Mouse (Mus musculus) embryonic stem cell, embryonic (primary cell): ENCODE measurements around the gene Gss.

Source experiments
- CTCF ChIA-PET, 4 experiments: fragments of 300-600 bp in 2 of 4; fragments of 350-600 bp in 2 of 4; sonication (Branson Sonifier 250); formaldehyde crosslinking; loops; one replicate each; lab custom pipeline; 2022; ENCODE audit warnings: inconsistent platforms in 2 of 4; lab: Charles Lee
- POLR2A ChIA-PET, 4 experiments: fragments of 300-600 bp in 2 of 4; fragments of 350-600 bp in 2 of 4; sonication (Branson Sonifier 250); formaldehyde crosslinking; loops; one replicate each; lab custom pipeline; 2022; ENCODE audit warnings: antibody characterized with exemption in 4 of 4, inconsistent platforms in 1 of 4; lab: Charles Lee

Gene Gss

DNA sequence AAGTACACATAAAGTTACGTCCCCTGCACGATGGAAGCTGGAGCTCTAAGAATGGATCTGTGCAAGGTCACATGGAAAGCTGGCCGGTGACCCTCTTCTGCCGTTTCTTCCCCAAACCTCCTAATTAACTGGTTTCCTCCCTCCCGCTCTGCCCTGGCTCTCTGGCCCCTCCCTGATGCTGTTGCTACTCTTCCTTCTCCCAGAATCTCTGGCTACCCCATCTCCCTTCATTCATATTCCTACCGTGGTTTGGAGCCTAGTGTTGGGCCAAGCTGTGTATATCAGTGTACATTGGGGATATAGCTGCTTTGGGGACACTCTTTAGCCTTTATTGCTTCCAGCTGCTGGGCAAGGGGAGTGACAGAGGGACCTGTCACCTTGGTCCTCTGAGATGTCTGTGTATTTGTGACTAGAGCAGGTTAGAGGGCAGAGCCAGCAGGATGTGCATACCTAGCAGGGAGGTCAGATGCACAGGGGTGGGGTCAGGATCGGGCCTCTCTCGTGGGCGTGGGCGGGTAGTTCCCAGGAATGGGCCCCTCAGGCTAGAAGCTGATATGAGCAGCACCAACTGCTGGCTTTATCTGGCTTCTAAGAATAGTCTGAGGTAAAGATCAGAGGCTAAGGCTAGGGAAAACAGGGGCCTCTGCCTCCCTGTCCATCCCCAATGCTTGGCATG lies 12.1 kb upstream of the Gss start:
- CTCF ChIA-PET = interaction anchor here in 3 of 4 experiments (0.5 to 1.9 kb wide), 9 partner anchors 8 to 137 kb away, joined by 3 to 7 read pairs (median 3); partner anchors contain the start of gene Acss2 (in 1 of the 3)
- POLR2A ChIA-PET = interaction anchor here (0.6 to 10.6 kb wide), 16 partner anchors 8 to 33 kb away, joined by 3 to 103 read pairs (median 4); partner anchors contain the start of gene Gss (in 2 of the 4)

DNA sequence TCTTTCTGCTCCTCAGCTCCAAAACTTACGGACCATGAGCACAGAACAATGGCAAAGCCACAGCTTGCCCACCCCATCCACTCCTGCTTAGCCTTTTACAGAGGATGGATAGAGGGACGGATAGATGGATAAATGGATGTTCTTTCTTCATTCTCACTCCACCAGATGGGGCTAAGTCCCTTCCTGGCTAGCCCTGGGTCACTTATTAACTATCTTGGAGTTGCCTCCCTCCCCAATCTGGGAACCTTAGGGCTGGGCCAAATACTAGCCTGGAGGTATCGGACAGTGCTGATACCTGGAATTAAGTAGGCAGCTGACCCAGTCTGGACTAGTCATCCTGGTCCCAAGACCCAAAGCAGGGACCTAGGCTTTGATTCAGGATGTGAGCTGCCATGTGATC lies 11.1 kb upstream of the Gss start:
- CTCF ChIA-PET = interaction anchor here in 3 of 4 experiments (0.8 to 2.0 kb wide), 6 partner anchors 16 to 92 kb away, joined by 3 to 7 read pairs (median 3); partner anchors contain the start of gene Acss2 (in 1 of the 3)
- POLR2A ChIA-PET = interaction anchor here in 3 of 4 experiments (1.4 to 10.6 kb wide), 9 partner anchors 9 to 25 kb away, joined by 3 to 103 read pairs (median 7); partner anchors contain the start of gene Gss (in 1 of the 3)

DNA sequence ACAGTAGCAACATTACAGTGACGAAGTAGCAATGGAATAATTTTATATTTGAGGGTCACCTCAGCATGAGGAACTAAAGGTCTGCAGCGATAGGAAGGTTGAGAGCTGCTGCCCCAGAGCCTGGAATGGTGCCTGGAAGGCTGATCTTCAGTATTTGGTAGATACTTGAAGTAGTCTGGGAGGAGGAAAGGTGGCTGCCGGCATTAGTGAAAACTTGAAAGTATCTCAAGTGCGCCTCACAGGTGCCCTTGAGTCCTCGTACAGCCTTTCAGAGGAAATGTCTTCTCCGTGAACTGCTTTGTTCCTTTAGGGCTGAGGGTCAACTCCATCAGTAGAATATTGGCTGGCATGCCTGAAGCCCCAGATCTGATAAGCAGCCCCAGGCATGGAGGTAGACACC lies 2.9 kb upstream of the Gss start:
- CTCF ChIA-PET = interaction anchor here in 2 of 4 experiments (1.0 to 2.5 kb wide), 4 partner anchors 12 to 88 kb away, joined by 3 to 11 read pairs (median 10); partner anchors contain the start of genes Acss2 (in 1 of the 2) and Ggt7 (in 1 of the 2)
- POLR2A ChIA-PET = interaction anchor here in 3 of 4 experiments (0.5 to 7.3 kb wide), 7 partner anchors 8 to 35 kb away, joined by 3 to 103 read pairs (median 4); no protein-coding TSS in a partner anchor

DNA sequence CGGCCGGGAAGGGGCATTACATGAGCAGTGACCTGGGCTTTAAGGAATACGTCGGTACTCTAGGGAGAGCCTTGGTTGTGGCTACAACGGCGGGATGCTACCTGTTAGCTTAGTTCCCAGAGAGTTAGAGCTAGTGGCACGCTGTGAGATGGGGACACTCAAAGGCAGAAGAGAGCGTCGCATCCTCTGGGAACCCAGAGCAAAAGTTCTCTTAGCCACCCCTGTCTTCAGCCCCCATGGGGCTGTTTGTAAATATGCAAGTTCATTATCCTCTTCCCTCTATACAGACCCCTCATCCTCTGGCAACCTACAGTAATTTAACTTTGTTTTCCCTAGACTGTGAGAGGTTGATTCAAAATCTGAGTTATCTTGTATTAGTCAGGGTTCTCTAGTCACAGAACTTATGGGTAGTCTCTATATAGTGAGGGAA lies 259 bp upstream of the Gss start:
- CTCF ChIA-PET = interaction anchor here in 3 of 4 experiments (0.9 to 2.2 kb wide), 14 partner anchors 8 to 164 kb away, joined by 3 to 14 read pairs (median 6); partner anchors contain the start of genes Acss2 (in 1 of the 3) and Ggt7 (in 1 of the 3)

DNA sequence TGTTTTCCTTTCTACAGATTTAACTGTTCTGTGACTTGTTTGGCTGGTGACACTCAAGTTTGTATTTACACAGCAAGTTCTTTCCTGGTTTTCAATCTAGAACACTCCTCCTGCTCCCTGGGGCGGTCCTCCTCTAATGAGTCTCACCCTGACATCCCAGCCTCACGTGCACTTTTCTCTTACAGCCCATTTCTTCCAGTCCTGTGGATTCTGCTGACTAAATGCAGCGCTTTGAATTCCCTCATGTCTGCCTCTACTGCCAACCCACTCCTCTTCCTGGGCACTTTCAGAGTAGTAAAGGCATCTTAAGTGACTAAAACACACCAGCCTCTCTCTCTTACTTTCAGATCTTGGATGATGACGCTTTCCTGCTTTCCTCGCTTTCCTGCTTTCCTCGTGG lies 934 bp downstream of the Gss start:
- ChIA-PET POLR2A (interaction anchor here in 3 of 4 experiments (0.6 to 7.3 kb wide), 23 partner anchors 12 to 101 kb away, joined by 3 to 117 read pairs (median 7); partner anchors contain the start of genes Myh7b (in 3 of the 3), Acss2 (in 1 of the 3), Ggt7 (in 1 of the 3) and Trpc4ap (in 1 of the 3)), CTCF (interaction anchor here in 2 of 4 experiments (0.9 to 2.2 kb wide), 5 partner anchors 10 to 100 kb away, joined by 3 to 8 read pairs (median 4); partner anchors contain the start of gene Ggt7 (in 1 of the 2))

More for the DNA sequence above, 259 bp upstream of the Gss start:
- POLR2A ChIA-PET = interaction anchor here in 3 of 4 experiments (0.6 to 7.3 kb wide), 36 partner anchors 9 to 604 kb away, joined by 3 to 117 read pairs (median 4); partner anchors contain the start of genes Acss2 (in 2 of the 3), Ggt7 (in 2 of the 3), Myh7b (in 2 of the 3) and 6430550D23Rik (in 1 of the 3)

DNA sequence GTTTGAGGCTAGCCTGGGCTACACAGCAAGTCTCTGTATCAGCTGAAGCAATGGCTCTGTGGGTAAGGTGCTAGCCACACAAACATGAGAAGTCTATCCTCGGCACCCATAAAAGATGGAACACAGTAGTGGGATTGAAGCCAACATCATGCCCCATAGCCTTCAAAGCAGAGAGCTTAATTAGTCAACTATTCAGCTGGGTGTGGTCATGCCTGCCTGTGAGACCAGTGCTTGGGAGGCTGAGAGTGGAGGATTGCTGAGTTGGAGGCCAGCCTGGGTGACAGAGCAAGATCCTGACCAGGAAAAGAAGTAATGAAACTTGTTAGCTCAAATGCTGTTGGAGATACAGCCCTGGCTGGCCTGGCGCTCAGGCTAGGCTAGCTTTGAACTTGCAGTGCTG lies 1.7 kb downstream of the Gss start:
- POLR2A ChIA-PET = interaction anchor here (0.6 to 7.3 kb wide), 27 partner anchors 13 to 258 kb away, joined by 3 to 117 read pairs (median 6); partner anchors contain the start of genes Myh7b (in 3 of the 4), Acss2 (in 2 of the 4), Ggt7 (in 2 of the 4) and Trpc4ap (in 1 of the 4)
- CTCF ChIA-PET = interaction anchor here in 2 of 4 experiments (1.2 to 1.8 kb wide), 6 partner anchors 34 to 105 kb away, joined by 3 to 7 read pairs (median 5); partner anchors contain the start of genes Acss2 (in 2 of the 2) and Ggt7 (in 2 of the 2)

DNA sequence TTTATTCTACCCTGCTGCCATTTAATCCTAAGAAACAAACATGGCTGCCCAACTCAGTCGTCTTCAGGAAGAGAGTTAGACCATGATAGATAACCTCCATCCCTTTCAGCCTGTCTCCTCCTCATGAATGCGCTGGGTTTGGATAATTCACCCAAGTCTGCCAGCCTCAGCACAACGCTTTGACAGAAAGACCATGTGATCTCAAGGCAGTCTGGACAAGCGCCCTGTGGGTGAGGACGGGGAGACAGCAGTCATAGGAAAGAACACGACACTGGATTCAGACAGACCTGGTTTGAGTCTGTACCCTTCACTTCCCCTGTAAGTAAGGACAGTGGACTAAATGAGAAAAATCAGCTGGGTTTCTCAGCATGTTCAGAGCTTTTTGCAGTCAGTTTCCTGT lies 3.1 kb downstream of the Gss start:
- CTCF ChIA-PET = interaction anchor here in 1 of 4 experiments (0.8 to 1.7 kb wide), 6 partner anchors 30 to 106 kb away, joined by 3 to 7 read pairs (median 4); partner anchors contain the start of gene Acss2
- POLR2A ChIA-PET = interaction anchor here in 3 of 4 experiments (0.6 to 7.3 kb wide), 34 partner anchors 9 to 1672 kb away, joined by 3 to 117 read pairs (median 5); partner anchors contain the start of genes Myh7b (in 3 of the 3), Acss2 (in 2 of the 3), Ggt7 (in 2 of the 3) and Dynlrb1 (in 1 of the 3)

DNA sequence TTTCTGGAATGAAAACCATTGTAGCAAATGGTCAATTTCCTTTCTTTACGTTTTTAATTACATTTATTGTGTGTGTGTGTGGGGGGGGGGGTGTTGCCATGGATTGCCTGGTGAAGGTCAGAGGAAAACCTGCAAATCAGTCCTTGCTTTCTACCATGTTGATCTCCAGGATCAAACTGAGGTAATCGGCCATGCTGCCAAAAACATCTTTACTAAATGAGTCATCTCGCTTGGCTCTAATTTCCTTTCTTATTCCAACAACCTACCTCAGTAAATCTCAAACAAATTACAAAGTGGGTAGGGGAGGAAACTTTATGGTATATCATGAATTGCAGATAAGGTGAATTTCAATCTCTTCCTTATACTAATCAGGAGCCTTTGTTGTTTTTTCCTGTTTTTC lies 4.5 kb downstream of the Gss start:
- ChIA-PET POLR2A (interaction anchor here in 1 of 4 experiments (3.2 to 6.5 kb wide), 2 partner anchors 26 to 70 kb away, joined by 29 to 117 read pairs; partner anchors contain the start of genes Acss2, Ggt7 and Myh7b), CTCF (no interaction called here)

DNA sequence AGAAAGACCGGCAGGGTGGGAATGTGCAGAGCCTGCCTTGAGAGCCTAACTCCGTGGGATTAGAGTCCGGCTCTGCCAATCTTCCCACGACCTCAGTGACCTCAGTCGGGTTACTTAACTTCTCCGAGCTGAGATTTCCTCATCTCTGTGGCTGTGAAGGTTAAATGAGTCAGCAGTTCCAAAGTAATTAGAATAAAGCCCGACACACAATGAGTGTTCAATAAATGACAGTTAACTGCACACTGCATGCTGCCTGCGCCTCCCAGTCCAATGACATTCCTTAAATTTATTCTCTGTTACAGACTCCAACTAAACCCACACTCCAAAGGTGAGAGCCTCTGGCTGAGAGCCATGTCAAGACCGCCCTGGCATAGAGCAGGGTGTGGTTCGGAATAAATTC lies 7.1 kb downstream of the Gss start:
- ChIA-PET POLR2A (interaction anchor here in 3 of 4 experiments (0.7 to 3.6 kb wide), 23 partner anchors 7 to 72 kb away, joined by 3 to 18 read pairs (median 5); partner anchors contain the start of genes Myh7b (in 3 of the 3), Acss2 (in 2 of the 3), Ggt7 (in 2 of the 3) and Gss (in 1 of the 3)), CTCF (interaction anchor here in 2 of 4 experiments (0.6 to 4.1 kb wide), 11 partner anchors 16 to 162 kb away, joined by 3 to 54 read pairs (median 10); partner anchors contain the start of genes Acss2 (in 2 of the 2), Ggt7 (in 2 of the 2), Myh7b (in 1 of the 2) and Trpc4ap (in 1 of the 2))

DNA sequence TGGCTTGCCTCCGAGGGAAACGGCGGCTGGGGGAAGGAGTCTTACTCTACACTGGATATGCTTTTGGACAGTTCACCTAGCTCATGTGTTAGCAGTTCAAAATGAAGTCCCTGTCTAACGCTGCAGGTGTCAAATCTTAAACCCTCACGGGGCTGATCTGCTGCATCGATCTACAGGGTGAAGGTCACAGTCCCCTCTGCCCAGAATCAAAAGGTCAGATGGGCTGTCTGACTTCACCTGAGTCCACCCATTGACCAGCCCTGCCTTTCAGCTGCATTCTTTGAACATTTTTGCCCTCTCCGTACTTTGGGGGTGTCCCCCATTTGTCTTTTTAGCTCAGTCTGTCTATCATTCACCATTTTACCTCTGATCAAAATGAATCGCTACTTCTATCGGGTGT lies 7.5 kb downstream of the Gss start:
- CTCF ChIA-PET = interaction anchor here (0.8 to 4.1 kb wide), 18 partner anchors 15 to 180 kb away, joined by 3 to 54 read pairs (median 7); partner anchors contain the start of genes Acss2 (in 4 of the 4), Ggt7 (in 4 of the 4), Myh7b (in 1 of the 4) and Trpc4ap (in 1 of the 4)
- POLR2A ChIA-PET = interaction anchor here in 3 of 4 experiments (0.7 to 3.6 kb wide), 27 partner anchors 8 to 795 kb away, joined by 3 to 18 read pairs (median 4); partner anchors contain the start of genes Myh7b (in 3 of the 3), Acss2 (in 2 of the 3), Ggt7 (in 2 of the 3) and BC029722 (in 1 of the 3)

DNA sequence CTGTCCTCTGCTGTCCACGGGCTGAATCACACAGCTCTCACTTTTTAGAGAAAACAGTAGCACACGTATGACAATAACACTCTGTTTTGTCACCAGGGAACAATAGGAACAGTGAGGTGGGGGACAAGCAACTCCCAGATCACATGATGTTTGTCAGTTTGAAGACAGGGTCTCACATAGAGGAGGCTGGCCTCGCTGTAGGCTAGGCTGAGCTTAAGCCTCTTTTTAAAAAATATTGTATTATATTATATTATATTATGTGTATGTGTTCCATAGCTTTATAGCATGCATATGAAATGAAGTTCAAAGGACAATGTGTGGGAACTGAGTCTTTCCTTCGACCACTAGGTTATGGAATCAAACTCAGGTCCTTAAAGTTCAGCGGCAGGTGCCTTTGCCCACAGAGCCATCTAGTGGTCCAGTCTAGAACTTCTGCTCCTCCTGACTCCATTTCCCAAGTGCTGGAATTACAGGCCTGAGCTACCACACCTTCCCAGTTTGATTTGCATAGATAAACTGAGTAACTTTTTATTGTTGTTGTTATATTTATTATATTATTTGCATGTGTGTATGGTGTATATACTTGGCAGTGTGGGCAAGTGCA lies 8.6 kb downstream of the Gss start:
- CTCF ChIA-PET = interaction anchor here (0.5 to 4.1 kb wide), 59 partner anchors 8 to 404 kb away, joined by 3 to 54 read pairs (median 4); partner anchors contain the start of genes Acss2 (in 4 of the 4), Ggt7 (in 4 of the 4), Gss (in 3 of the 4) and Myh7b (in 2 of the 4)
- POLR2A ChIA-PET = interaction anchor here in 3 of 4 experiments (0.6 to 3.6 kb wide), 30 partner anchors 9 to 794 kb away, joined by 3 to 18 read pairs (median 4); partner anchors contain the start of genes Myh7b (in 3 of the 3), Acss2 (in 1 of the 3), BC029722 (in 1 of the 3) and Ggt7 (in 1 of the 3)

DNA sequence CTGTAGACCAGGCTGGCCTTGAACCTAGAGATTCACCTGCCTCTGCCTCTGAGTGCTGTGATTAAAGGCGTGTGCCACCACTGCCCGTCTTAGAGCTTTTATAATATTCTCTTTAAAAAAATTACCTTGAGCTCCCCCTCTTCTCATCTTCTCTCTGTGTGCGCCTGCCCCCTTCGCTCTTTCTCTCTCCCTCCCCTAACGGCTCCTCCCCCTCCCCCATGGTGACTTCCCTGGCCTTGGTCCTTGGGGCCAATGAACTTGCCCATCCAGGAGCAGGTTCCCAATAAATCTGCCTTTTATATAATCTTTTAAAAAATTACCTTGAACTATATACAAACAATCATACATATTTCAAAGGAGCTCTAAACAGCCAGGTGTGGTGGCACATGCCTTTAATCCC lies 9.6 kb downstream of the Gss start:
- CTCF ChIA-PET = interaction anchor here (0.6 to 4.1 kb wide), 12 partner anchors 10 to 91 kb away, joined by 3 to 54 read pairs (median 3); partner anchors contain the start of genes Acss2 (in 3 of the 4), Ggt7 (in 3 of the 4) and Gss (in 1 of the 4)
- POLR2A ChIA-PET = interaction anchor here in 3 of 4 experiments (0.7 to 3.6 kb wide), 9 partner anchors 10 to 252 kb away, joined by 3 to 18 read pairs (median 4); partner anchors contain the start of genes Fam83c (in 1 of the 3), Gss (in 1 of the 3) and Myh7b (in 1 of the 3)

DNA sequence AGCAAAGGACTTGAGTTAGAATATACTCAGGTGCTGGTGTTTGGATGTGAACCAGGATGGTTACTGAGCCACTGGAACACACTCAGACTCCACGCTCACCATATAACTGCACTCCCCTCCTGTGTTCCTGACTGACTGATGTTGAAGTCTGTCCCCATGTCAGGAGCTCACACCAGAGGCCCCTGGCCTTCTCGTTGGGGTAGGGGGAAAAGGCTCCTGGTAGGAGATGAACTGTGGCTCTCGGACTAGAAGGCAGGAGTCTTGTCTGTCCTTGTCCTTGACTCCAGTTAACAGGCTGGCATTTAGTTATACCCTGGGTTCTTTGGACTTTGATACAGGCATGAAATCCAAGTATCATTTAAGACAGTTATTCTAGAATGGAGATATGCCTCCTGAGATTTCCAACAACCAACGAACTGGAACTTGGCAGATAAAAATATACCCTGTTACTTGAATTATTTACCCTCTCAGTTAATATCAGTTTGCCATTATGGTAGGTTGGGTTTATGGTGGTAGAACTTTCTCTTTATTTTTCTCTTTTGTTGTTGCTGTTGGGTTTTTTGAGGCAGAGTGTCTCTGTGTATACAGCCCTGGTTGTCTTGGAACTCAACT lies 10.1 kb downstream of the Gss start:
- ChIA-PET CTCF (interaction anchor here in 2 of 4 experiments (0.7 to 4.1 kb wide), 7 partner anchors 10 to 220 kb away, joined by 3 to 54 read pairs (median 7); partner anchors contain the start of genes Acss2 (in 2 of the 2), Ggt7 (in 2 of the 2) and Gss (in 1 of the 2)), POLR2A (interaction anchor here in 2 of 4 experiments (0.7 to 2.3 kb wide), 6 partner anchors 10 to 343 kb away, joined by 3 to 9 read pairs (median 4); partner anchors contain the start of gene Fam83c (in 1 of the 2))

DNA sequence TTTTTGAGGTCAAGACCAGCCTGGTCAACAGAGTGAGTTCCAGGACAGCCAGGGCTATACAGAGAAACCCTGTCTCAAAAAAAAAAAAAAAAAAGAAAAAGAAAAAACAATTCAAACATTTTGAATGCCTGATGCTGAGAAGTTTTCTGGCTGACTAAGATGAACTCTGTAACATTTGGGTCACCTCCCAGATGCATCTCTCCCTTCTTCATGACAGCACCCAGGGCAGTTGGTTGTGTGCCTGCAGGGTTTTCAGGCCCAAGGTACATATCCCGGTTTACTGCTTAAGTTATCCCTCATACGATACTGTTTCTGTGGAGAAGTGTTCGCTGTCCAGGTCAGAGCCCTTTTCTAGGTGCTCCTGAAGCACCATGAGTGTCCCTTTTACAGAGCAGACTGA lies 12.3 kb downstream of the Gss start:
- POLR2A ChIA-PET = no interaction called here

DNA sequence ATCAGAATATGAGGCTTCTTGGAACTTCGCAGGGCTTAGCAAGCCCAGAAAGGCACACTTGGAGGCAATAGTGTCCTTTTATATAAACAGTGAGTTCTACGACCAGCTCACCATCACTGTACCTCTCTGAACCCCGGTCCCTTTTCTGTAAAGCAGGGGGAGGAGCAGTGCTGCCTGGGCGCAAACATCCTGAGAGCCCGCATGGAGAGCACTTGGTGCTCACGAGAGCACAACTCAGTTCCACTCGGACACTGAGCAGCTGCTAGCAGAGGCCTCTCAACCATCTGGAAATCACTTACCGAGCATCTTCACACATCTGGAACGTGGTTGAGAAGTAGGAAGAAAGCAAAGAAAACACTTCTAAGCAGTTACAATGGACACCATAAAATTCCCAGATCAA lies 16.0 kb downstream of the Gss start:
- CTCF ChIA-PET = interaction anchor here in 1 of 4 experiments (0.5 to 0.7 kb wide), 2 partner anchors 22 to 226 kb away, joined by 3 read pairs; no protein-coding TSS in a partner anchor
- POLR2A ChIA-PET = interaction anchor here in 1 of 4 experiments (0.5 to 2.1 kb wide), 6 partner anchors 9 to 525 kb away, joined by 3 to 5 read pairs (median 3); no protein-coding TSS in a partner anchor

More for the DNA sequence above, 12.3 kb downstream of the Gss start:
- CTCF ChIA-PET = interaction anchor here in 1 of 4 experiments (0.6 kb wide), 1 partner anchor 50 kb away, joined by 6 read pairs; no protein-coding TSS in a partner anchor
